Mouse (Mus musculus): ENCODE data around the gene Msh4.

GRCm38 (mm10) chr3:153831014-153831872 is 74.7 kb downstream of the Msh4 start:
- no peak for TF ChIP-seq CHD2 (IDR thresholded peaks at IDR 0.05; ENCODE audit: low read depth, low read length)
- TF ChIP-seq ZNF384 (IDR thresholded peaks at IDR 0.05; ENCODE audit: low read depth, low read length) = no peak

Measured in ES-E14 (cell line).